Mouse (Mus musculus) neural tube, embryonic 15.5 days (tissue): ENCODE data around the gene Ren1. TPM values are rescaled to one million over a fixed set of nuclear protein-coding genes. Genes with fewer than 3 reads are reported as not detected.
A peak's percentile ranks its signal among the peaks of the same experiment; 100 is the strongest.

ENCODE experiments used
- ATAC-seq: fragments of 200-750 bp; cut with Nextera tagmentation; 2 replicates; pipeline ENCODE4 v1.8.0; 2017; ENCODE audit warnings: mild to moderate bottlenecking, moderate TSS enrichment, moderate library complexity; ENCODE audit not compliant: low FRiP score
- H3K27ac ChIP-seq: fragments of 300-500 bp; sonication (generic); replicated peaks from 2 replicates; pipeline ENCODE4 v1.5.1; 2015; ENCODE audit warnings: mild to moderate bottlenecking, inconsistent platforms
- H3K27me3 ChIP-seq: fragments of 300-500 bp; sonication (generic); replicated peaks from 2 replicates; pipeline ENCODE4 v1.6.1; 2015; ENCODE audit warnings: inconsistent platforms
- H3K36me3 ChIP-seq: fragments of 300-500 bp; sonication (generic); 2 replicates; pipeline ENCODE4 v1.6.1; 2015; ENCODE audit warnings: inconsistent platforms
- H3K4me1 ChIP-seq: fragments of 300-500 bp; sonication (generic); 2 replicates; pipeline ENCODE4 v1.6.1; 2015; ENCODE audit warnings: inconsistent platforms
- H3K4me2 ChIP-seq: fragments of 300-500 bp; sonication (generic); 2 replicates; pipeline ENCODE4 v1.6.1; 2015; ENCODE audit warnings: inconsistent platforms, mild to moderate bottlenecking, moderate library complexity
- H3K4me3 ChIP-seq: fragments of 300-500 bp; sonication (generic); replicated peaks from 2 replicates; pipeline ENCODE4 v1.5.1; 2015; ENCODE audit warnings: mild to moderate bottlenecking, inconsistent platforms
- H3K9ac ChIP-seq: fragments of 300-500 bp; sonication (generic); replicated peaks from 2 replicates; pipeline ENCODE4 v1.6.1; 2015; ENCODE audit warnings: mild to moderate bottlenecking, inconsistent platforms
- H3K9me3 ChIP-seq: fragments of 300-500 bp; sonication (generic); replicated peaks from 2 replicates; pipeline ENCODE4 v1.6.1; 2016; ENCODE audit warnings: inconsistent platforms
- WGBS: fragments of 180-500 bp; shearing (Covaris S2); methylation state at CpG from one replicate; pipeline ENCODE4 v1.1.7; 2015; ENCODE audit warnings: mixed read lengths; 5-methylcytosine and 5-hydroxymethylcytosine counted together
- polyA plus RNA-seq: library from polyadenylated mRNA; unstranded; fragments of >200 nt; fragmentation: Nextera tagmentation; extraction: Ambion mirVana; gene quantifications from 2 replicates; pipeline ENCODE4 v1.2.1, GENCODE M21; 2015

Gene Ren1
- polyA plus RNA-seq, 1 experiment from 2014 or later: 0.74 TPM

GRCm38 (mm10) chr1:133380347-133381065 lies 30.2 kb downstream of the Ren1 start:
- no peak overlapping the region for H3K27ac ChIP-seq
- H3K9me3 ChIP-seq: no peaks in the 10 kb centered on the region
- 72% methylated on average over 14 of the region's 14 CpGs for WGBS

GRCm38 (mm10) chr1:133382008-133382407 lies 31.7 kb downstream of the Ren1 start:
- 7% methylated on average over 9 of the region's 9 CpGs for WGBS
- Histone ChIP-seq H3K27me3 (no peaks in the 10 kb centered on the region), H3K9me3 (no peaks in the 10 kb centered on the region), H3K36me3 (0 out of 2 replicates have a peak, but pooled peaks cover 4% of the 10 kb centered on the region), H3K9ac (no peak overlapping the region), H3K4me1 (peaks cover 25% of the 10 kb centered on the region; the same call in 1 of the 2 replicates), H3K4me2 (no peak overlapping the region), H3K27ac (peak overlapping the region; percentile 61), H3K4me3 (no peak overlapping the region)
- 0 out of 2 replicates have a peak, but pooled peaks have one; percentile 30 for ATAC-seq

More at GRCm38 (mm10) chr1:133380347-133381065, 30.2 kb downstream of the Ren1 start:
- H3K9ac ChIP-seq: no peak overlapping the region
- no peak for ATAC-seq
- 0 out of 2 replicates have a peak, but pooled peaks cover 4% of the 10 kb centered on the region for H3K36me3 ChIP-seq
- H3K4me1 ChIP-seq: peaks cover 22% of the 10 kb centered on the region; the same call in 1 of the 2 replicates
- no peak overlapping the region for H3K4me2 ChIP-seq
- H3K27me3 ChIP-seq: no peaks in the 10 kb centered on the region
- no peak overlapping the region for H3K4me3 ChIP-seq

GRCm38 (mm10) chr1:133382552-133383155 lies 32.3 kb downstream of the Ren1 start:
- Histone ChIP-seq H3K4me2 (no peak overlapping the region), H3K4me3 (no peak overlapping the region), H3K4me1 (peaks cover 25% of the 10 kb centered on the region; the same call in 1 of the 2 replicates), H3K27me3 (no peaks in the 10 kb centered on the region), H3K36me3 (peaks cover 7% of the 10 kb centered on the region; the same call in 1 of the 2 replicates), H3K27ac (peak overlapping the region; percentile 61), H3K9me3 (no peaks in the 10 kb centered on the region), H3K9ac (0 out of 2 replicates have a peak overlapping the region, but pooled peaks have one; percentile 9)
- WGBS: 39% methylated on average over 12 of the region's 12 CpGs
- ATAC-seq: 0 out of 2 replicates have a peak, but pooled peaks have one; percentile 10

- Histone ChIP-seq H3K4me1 (peaks cover 25% of the 10 kb centered on the region; the same call in 1 of the 2 replicates), H3K9ac (no peak overlapping the region), H3K36me3 (peaks cover 10% of the 10 kb centered on the region; the same call in 1 of the 2 replicates), H3K27me3 (no peaks in the 10 kb centered on the region), H3K27ac (no peak overlapping the region), H3K4me2 (no peak overlapping the region), H3K9me3 (no peaks in the 10 kb centered on the region), H3K4me3 (no peak overlapping the region)
- 92% methylated on average over 14 of the region's 14 CpGs for WGBS
- no peak for ATAC-seq
Measured at GRCm38 (mm10) chr1:133383157-133383783, 33.0 kb downstream of the Ren1 start.

GRCm38 (mm10) chr1:133385506-133385905 lies 35.2 kb downstream of the Ren1 start:
- 41% methylated on average over 9 of the region's 9 CpGs for WGBS
- no peaks in the 10 kb centered on the region for H3K9me3 ChIP-seq
- H3K4me3 ChIP-seq: no peak overlapping the region
- 0 out of 2 replicates have a peak, but pooled peaks have one; percentile 16 for ATAC-seq
- no peak overlapping the region for H3K9ac ChIP-seq
- H3K36me3 ChIP-seq: peaks cover 10% of the 10 kb centered on the region; the same call in 1 of the 2 replicates
- H3K4me2 ChIP-seq: 0 out of 2 replicates have a peak overlapping the region, but pooled peaks have one; percentile 2
- peaks cover 17% of the 10 kb centered on the region; the same call in 1 of the 2 replicates for H3K4me1 ChIP-seq
- H3K27ac ChIP-seq: no peak overlapping the region
- no peaks in the 10 kb centered on the region for H3K27me3 ChIP-seq

- no peaks in the 10 kb centered on the region for H3K9me3 ChIP-seq
- H3K27ac ChIP-seq: no peak overlapping the region
- no peak overlapping the region for H3K4me3 ChIP-seq
- H3K4me2 ChIP-seq: no peak overlapping the region
- peaks cover 10% of the 10 kb centered on the region; the same call in 1 of the 2 replicates for H3K36me3 ChIP-seq
- 59% methylated on average over 11 of the region's 11 CpGs for WGBS
- peaks cover 17% of the 10 kb centered on the region; the same call in 1 of the 2 replicates for H3K4me1 ChIP-seq
- no peak overlapping the region for H3K9ac ChIP-seq
- no peaks in the 10 kb centered on the region for H3K27me3 ChIP-seq
- ATAC-seq: no peak
Measured at GRCm38 (mm10) chr1:133386209-133386608, 35.9 kb downstream of the Ren1 start.

- H3K9ac ChIP-seq: no peak overlapping the region
- WGBS: 82% methylated on average over 19 of the region's 19 CpGs
- ATAC-seq: no peak
Measured at GRCm38 (mm10) chr1:133387539-133388268, 37.4 kb downstream of the Ren1 start.

GRCm38 (mm10) chr1:133394702-133395101 lies 44.4 kb downstream of the Ren1 start:
- ATAC-seq: no peak
- no peak overlapping the region for H3K4me2 ChIP-seq
- no peak overlapping the region for H3K4me3 ChIP-seq
- no peaks in the 10 kb centered on the region for H3K9me3 ChIP-seq
- H3K36me3 ChIP-seq: peaks cover 11% of the 10 kb centered on the region; the same call in 1 of the 2 replicates
- H3K4me1 ChIP-seq: peaks cover 33% of the 10 kb centered on the region
- H3K9ac ChIP-seq: no peak overlapping the region
- WGBS: 60% methylated on average over 4 of the region's 4 CpGs
- no peak overlapping the region for H3K27ac ChIP-seq
- H3K27me3 ChIP-seq: no peaks in the 10 kb centered on the region

More at GRCm38 (mm10) chr1:133387539-133388268, 37.4 kb downstream of the Ren1 start:
- H3K36me3 ChIP-seq: peaks cover 21% of the 10 kb centered on the region; the same call in 1 of the 2 replicates
- H3K4me3 ChIP-seq: no peak overlapping the region
- no peak overlapping the region for H3K27ac ChIP-seq
- no peaks in the 10 kb centered on the region for H3K27me3 ChIP-seq
- no peak overlapping the region for H3K4me2 ChIP-seq
- no peaks in the 10 kb centered on the region for H3K9me3 ChIP-seq
- peaks cover 10% of the 10 kb centered on the region; the same call in 1 of the 2 replicates for H3K4me1 ChIP-seq

GRCm38 (mm10) chr1:133396693-133397092 lies 46.4 kb downstream of the Ren1 start:
- peaks cover 6% of the 10 kb centered on the region; the same call in 1 of the 2 replicates for H3K36me3 ChIP-seq
- ATAC-seq: no peak
- H3K27me3 ChIP-seq: no peaks in the 10 kb centered on the region
- H3K27ac ChIP-seq: no peak overlapping the region
- no peak overlapping the region for H3K4me3 ChIP-seq
- 84% methylated on average over 5 of the region's 5 CpGs for WGBS
- H3K9ac ChIP-seq: no peak overlapping the region
- no peaks in the 10 kb centered on the region for H3K9me3 ChIP-seq
- H3K4me1 ChIP-seq: peaks cover 34% of the 10 kb centered on the region
- H3K4me2 ChIP-seq: no peak overlapping the region

- 0 out of 2 replicates have a peak overlapping the region, but pooled peaks have one; percentile 5 for H3K4me3 ChIP-seq
- peak overlapping the region; percentile 41; the same call in 1 of the 2 replicates for H3K4me2 ChIP-seq
- WGBS: 54% methylated on average over 5 of the region's 5 CpGs
- peaks cover 34% of the 10 kb centered on the region for H3K4me1 ChIP-seq
- H3K27ac ChIP-seq: peak overlapping the region; percentile 86
- peak overlapping the region; percentile 38; the same call in 1 of the 2 replicates for H3K9ac ChIP-seq
- H3K27me3 ChIP-seq: no peaks in the 10 kb centered on the region
- 0 out of 2 replicates have a peak, but pooled peaks cover 2% of the 10 kb centered on the region for H3K36me3 ChIP-seq
- H3K9me3 ChIP-seq: no peaks in the 10 kb centered on the region
- ATAC-seq: 0 out of 2 replicates have a peak, but pooled peaks have one; percentile 16
Measured at GRCm38 (mm10) chr1:133397094-133397482, 46.8 kb downstream of the Ren1 start.
